Mouse (Mus musculus): Measurements from ENCODE around the gene Tpcn1.

The Tpcn1 gene

GRCm38 (mm10) chr5:120579211-120579897, 9.1 kb downstream of the Tpcn1 start:
- peak; percentile 90 for DNase-seq (ENCODE audit: low spot score)

DNA sequence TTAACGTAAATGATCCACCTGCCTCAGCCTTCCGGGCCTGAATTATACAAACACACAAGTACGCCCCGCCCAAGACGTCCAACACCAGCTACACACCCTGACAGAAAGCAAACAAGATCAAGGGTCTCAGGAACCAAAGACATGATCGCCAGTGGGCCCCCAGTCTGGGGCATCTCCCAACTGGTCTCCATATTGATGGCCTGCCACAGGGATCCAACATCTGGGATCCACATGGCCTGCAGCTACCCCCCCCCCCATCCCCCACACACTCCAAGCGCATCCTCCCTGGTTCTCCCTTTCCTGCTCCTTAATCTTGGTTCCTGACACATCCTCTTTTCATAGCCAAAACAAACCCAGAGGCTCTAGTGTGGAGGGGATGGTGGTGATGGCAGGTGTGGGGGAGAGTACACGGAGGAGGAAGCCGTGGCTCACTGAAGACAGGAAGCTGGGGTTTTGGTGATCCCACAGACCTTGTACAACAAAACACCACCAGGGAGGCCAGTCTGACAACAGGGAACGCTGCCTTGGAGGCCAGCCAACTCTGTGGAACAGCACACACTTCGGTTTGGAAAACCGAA, 9.9 kb downstream of the Tpcn1 start:
- DNase-seq (ENCODE audit: low spot score) = peak; percentile 57

- DNase-seq (ENCODE audit: low spot score) = peak; percentile 54
Observed at GRCm38 (mm10) chr5:120577935-120578441, 10.5 kb downstream of the Tpcn1 start.

GRCm38 (mm10) chr5:120576781-120577301, 11.6 kb downstream of the Tpcn1 start:
- DNase-seq (ENCODE audit: low spot score) = no peak

GRCm38 (mm10) chr5:120574469-120575063, 13.9 kb downstream of the Tpcn1 start:
- no peak for DNase-seq (ENCODE audit: low spot score)

DNA sequence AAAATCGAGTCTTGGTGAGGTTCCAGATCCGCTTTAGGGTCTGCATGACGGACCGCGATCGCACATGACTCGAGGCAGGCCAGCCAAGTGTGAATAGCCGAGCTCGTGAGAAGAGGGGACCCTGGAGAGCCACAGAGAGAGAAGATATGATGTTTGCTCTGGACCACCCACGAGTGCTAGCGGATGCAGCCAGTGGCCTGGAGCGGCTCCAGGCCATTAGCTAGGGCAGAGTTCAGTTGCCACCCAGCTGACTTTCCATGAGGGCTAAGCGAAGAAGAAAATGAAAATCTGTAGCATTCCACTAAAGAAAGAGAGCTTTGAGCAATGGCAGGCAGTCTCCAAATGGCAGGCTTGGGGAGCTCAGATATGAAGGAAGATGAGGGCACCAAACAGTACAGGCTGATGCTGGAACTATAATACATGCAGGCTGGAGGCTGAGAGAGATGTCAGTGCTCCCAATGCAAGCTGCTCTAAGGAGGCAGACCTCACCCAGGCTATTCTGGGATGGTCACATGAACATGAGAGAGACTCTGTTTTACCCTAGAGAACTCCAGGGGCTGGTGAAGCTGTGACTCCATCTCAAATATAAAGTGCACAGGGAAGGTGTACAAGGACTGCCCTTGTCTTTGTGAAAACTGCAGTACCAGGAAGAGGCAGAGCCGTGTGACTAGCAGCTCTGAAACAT, 17.3 kb downstream of the Tpcn1 start:
- peak; percentile 64 for DNase-seq (ENCODE audit: low spot score)

- DNase-seq (ENCODE audit: low spot score) = no peak
Observed at GRCm38 (mm10) chr5:120570289-120570897, 18.1 kb downstream of the Tpcn1 start.

GRCm38 (mm10) chr5:120569791-120570190, 18.7 kb downstream of the Tpcn1 start:
- DNase-seq (ENCODE audit: low spot score) = no peak

- DNase-seq (ENCODE audit: low spot score) = no peak
Observed at GRCm38 (mm10) chr5:120568964-120569363, 19.5 kb downstream of the Tpcn1 start.

DNA sequence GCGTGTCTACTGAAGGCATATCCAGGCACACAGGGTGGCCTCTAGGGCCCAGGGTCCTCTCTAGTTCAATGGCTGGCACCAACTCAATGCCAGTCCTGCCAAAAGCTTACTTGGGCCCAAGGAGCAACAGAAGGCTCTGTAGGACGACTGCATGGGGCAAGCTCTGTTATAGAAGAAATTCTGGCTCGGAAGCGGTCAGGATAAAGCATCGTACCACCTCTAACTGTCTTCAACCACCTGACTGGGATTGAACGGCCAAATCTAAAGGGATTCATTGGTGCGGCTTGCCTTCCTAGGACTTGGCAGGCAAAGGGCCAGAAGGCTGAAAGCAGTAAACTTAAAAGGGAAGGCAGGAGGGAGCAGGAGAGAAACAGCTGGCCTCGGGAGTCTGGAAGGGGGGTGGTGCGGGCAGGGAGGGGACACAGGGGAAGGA, 20.1 kb downstream of the Tpcn1 start:
- peak; percentile 70 for DNase-seq (ENCODE audit: low spot score)

- no peak for DNase-seq (ENCODE audit: low spot score)
Observed at GRCm38 (mm10) chr5:120567761-120568211, 20.7 kb downstream of the Tpcn1 start.

GRCm38 (mm10) chr5:120567253-120567701, 21.2 kb downstream of the Tpcn1 start:
- DNase-seq (ENCODE audit: low spot score) = no peak

DNA sequence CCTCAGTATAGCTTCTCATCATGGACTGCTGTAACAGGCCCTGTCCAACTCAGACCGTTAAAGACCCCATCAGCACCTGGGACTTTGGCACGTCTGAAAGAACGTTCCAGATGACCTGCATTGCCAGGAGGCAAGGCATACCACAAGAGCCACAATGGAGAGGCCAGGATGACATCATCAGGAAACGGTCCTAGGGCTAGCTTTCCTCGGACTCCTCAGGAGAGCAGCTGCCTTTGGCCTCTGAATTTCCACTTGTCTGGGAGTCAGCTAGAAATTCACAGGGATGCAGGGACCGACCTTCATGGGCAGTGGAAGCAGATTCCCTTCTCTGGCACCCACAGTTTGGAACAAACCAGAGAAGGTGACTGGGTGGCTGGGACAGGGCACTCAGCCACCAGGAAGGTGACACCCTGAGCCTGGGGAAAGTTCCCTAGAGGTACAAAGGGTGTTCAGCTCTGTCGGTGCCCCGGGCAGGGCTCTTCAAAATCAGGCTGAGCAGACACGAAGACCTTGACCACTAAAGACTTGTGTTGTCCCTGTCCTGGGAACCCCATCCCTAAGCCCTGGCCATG, 21.7 kb downstream of the Tpcn1 start:
- no peak for DNase-seq (ENCODE audit: low spot score)

GRCm38 (mm10) chr5:120566101-120566500, 22.4 kb downstream of the Tpcn1 start:
- no peak for DNase-seq (ENCODE audit: low spot score)

- no peak for DNase-seq (ENCODE audit: low spot score)
Observed at GRCm38 (mm10) chr5:120565171-120565905, 23.1 kb downstream of the Tpcn1 start.

DNA sequence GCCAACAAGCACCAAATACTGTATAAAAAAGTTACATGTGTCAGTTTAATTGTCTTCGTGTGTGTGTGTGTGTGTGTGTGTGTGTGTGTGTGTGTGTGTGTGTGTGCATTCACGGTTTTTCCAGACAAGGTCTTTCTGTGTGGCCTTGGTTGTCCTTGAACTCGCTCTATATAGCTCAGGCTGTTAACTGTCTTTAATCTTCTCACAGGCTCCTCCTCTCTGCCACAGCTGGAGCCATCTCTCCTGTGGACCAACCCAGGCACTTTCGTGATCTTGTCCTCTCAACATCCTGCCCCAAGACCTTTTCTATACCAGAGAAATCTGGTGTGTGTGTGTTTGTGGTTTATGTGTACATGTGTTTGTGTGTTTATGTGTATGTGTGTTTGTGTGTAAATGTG, 24.6 kb downstream of the Tpcn1 start:
- DNase-seq (ENCODE audit: low spot score) = no peak

DNA sequence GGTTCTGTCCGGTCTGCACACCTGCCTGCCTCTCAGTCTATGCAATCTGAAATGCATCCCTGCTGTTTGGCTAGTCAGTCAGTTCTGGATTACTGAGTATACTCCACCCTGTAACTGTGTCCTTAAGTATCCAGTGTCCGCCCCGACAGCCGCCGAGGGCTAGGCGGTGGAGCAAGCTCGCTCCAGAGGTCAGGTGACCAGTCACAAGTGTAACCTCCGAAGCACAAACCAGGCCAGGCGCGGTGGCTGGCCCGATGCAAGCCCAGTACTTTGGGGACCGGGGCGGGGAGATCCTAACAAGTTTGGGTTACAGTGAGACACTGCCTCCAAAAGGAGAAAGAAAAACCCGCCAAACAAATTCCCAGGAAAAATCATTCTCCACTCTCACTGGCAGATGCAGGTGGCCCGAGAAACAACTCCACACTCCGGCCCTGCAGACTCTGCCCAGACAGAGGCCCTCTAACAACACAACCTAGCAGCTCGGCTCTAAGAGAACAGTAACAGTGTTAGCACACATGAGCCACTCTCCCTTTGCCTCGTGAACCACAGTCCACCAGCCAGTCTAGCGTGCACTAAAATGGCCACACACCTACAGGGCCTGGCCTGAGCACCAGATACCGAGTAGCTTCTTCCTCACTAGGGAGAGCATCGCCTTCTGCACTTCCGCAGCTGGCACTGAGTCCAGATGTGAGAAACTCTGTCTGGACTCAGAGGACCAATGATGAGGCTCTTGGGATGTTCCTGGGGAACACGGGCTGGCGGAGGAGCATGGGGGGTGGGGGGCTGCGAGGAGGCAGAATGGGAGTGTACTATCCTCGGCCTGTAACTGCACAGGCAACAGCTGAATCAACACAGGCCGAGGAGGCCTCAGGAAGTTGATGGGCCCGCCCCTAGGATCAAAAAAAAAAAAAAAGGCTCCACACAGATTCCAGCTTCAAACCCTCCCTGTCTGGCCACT, 25.2 kb downstream of the Tpcn1 start:
- peak; percentile 46 for DNase-seq (ENCODE audit: low spot score)

DNA sequence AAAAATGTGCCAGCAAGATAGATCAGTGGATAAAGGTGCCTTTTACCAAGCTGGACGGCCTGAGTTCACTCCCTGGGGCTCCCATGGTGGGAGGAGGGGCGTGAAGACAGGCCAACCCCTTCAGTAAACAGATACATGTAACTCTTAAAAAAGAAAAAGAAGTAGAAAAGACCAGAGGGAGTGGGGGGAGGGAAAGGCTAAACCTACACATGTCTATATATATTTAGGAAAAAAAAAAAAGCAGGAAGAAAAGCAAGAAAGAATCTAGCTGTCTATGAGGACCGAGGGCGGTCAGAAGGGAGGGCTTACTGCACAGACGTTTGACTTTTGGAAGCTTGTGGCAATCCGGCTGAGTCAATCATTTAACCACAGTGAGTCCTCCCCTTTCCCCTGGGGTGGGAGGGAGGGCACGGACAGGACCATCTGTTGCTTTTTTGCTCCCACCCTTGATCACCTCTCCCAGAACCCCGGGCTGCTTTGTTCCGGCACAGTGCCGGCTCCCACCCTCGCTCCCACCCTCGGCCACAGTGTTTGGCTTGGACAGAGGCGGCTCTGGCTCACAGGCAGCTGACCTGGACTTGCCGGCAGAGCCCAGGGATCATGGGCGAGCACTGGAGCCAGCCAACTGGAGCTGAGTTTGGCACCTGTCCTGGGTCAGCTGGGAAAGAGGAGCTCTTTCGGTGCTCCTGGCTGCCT, 27.7 kb downstream of the Tpcn1 start:
- peak; percentile 81 for DNase-seq (ENCODE audit: low spot score)

DNA sequence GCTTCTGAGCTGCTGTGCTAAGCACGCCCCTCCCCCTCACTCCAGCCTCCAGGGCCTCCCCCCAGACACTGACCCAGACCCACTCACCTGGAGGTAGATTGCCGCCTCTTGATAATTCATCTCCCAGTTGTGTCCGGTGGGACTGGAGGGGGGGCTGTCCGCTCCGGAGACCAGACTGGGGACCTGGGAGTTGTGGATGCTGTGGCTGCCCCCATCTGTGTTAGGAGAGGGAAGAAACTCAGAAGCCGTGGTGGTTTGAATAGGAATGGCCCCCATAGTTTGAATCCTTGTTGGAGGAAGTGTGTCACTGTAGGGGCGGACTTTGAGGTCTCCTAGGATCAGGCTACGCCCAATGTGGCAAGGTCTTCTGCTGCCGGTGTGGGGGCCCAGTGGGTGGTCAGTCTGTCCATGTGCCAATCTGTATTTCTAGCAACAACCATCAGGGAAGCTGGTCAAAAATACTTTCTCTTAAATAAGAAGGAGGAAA, 28.3 kb downstream of the Tpcn1 start:
- no peak for DNase-seq (ENCODE audit: low spot score)
